Mouse (Mus musculus): ENCODE results near the gene Tex19.2.

GRCm38 (mm10) chr11:121081120-121081519, 37.4 kb downstream of the Tex19.2 start, which contains the start of gene Sectm1a:
- TF ChIP-seq CTCF (IDR thresholded peaks at IDR 0.05; ENCODE audit: low read depth, low read length) (no peak), GATA1 (IDR thresholded peaks at IDR 0.05; ENCODE audit: borderline replicate concordance, low read length) (no peak)
